Mouse (Mus musculus) MEL (cell line): ENCODE measurements around the gene Ndufa13.

Experiments
- GABPA ChIP-seq: IDR thresholded peaks from 2 replicates; pipeline ENCODE4 v1.6.1; 2012; ENCODE audit warnings: low read depth, mild to moderate bottlenecking, inconsistent platforms, low read length, improper control_type of control experiment, moderate library complexity
- JUND ChIP-seq: IDR thresholded peaks from 2 replicates; pipeline ENCODE4 v1.6.1; 2011; ENCODE audit warnings: low read depth, mild to moderate bottlenecking, improper control_type of control experiment, low read length
- MAX ChIP-seq: IDR thresholded peaks from 2 replicates; pipeline ENCODE4 v1.6.1; 2011; ENCODE audit warnings: low read length, improper control_type of control experiment
- POLR2A ChIP-seq, 2 experiments: IDR thresholded peaks; 2 replicates each; pipeline ENCODE4 v1.6.1; 2011 to 2012; ENCODE audit warnings: low read length in 2 of 2, mild to moderate bottlenecking in 2 of 2, control low read depth in 1 of 2, improper control_type of control experiment in 1 of 2, low read depth in 1 of 2, moderate library complexity in 1 of 2; ENCODE audit not compliant: control insufficient read depth in 1 of 2, insufficient read depth in 1 of 2, poor library complexity in 1 of 2
- POLR2AphosphoS5 ChIP-seq: IDR thresholded peaks from 2 replicates; pipeline ENCODE4 v1.6.1; 2012; ENCODE audit warnings: low read depth, borderline replicate concordance, mild to moderate bottlenecking, inconsistent platforms, low read length, moderate library complexity, mixed read lengths

- TF ChIP-seq MAX (no peak), POLR2AphosphoS5 (no peak), POLR2A (IDR thresholded peaks at IDR 0.05; ENCODE audit: control insufficient read depth in 1 of 2, insufficient read depth in 1 of 2, low read depth in 1 of 2, low read length in 2 of 2, poor library complexity in 1 of 2) (no peak), GABPA (no peak), JUND (no peak)
These were observed 2.5 kb downstream of the Ndufa13 start for GRCm38 (mm10) chr8:69899876-69900275.
